Mouse (Mus musculus): ENCODE results near the gene Tmem95.

Gene Tmem95

DNA sequence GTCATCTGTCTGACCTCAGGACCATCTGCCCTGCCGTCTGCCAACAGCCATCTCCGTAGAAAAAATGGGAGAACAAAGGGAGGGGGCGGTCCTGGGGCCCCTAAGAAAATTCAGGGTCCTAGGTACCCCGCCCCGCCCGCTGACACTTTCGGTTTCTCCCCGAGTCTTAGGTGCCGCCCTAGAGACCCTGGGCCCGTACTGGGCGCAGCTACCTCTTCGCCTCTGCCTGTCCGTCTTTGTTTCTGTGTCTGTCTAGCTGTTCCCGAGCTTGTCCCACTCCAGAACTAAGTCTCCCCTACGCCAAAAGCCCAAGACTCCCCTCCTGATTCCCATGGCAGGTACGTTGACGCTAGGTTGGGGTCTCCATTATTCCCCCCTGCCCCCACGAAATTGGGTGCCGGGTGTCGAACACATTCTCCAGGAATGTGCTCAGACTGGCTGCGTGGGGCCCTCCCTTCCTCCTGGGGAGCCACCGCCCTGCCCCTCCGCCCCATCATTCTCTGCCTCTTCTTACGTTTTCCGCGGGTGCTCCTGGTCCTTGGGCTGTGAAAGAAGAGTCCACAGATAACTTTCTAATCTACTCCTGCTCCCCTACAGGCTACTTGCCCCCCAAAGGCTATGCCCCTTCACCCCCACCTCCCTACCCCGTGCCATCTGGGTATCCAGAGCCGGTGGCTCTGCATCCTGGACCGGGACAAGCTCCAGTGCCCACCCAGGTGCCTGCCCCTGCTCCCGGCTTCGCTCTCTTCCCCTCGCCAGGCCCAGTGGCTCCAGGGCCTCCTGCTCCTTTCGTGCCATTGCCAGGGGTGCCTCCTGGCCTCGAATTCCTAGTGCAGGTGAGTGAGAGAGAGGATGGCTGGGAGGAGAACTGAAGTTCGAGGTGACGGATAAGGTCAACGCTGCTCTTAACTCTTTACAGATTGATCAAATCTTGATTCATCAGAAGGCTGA, 30.8 kb downstream of the Tmem95 start:
- no peak for DNase-seq (ENCODE audit: low spot score)

DNA sequence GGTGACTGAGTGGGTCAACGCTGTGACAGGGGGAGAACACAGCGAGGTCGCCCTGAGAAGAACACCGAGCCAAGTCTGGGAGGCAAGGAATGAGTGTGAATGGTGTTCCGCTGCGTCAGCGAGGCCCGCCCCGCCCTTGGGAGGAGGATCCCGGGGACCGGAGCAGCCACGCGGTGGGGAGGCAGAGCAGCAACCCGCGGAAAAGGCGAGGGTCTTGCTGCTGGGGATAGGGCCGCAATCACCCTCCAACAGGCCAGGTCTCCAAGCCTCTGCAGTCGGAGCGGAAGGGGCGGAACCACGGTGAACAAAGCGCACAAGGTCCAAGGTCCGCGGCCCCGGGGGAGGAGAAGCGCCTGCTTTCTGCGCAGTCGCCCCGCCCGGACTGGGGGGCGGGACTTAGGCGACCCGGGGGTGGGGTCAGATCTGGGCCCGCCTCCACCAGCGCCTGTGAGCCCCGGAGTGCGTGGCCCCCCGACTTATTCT, 31.6 kb downstream of the Tmem95 start, which contains the start of gene Plscr3:
Plscr3 (plus strand) TSS at position 179 of the 483 bp plus-strand sequence.
- DNase-seq (ENCODE audit: low spot score) = peak; percentile 97

DNA sequence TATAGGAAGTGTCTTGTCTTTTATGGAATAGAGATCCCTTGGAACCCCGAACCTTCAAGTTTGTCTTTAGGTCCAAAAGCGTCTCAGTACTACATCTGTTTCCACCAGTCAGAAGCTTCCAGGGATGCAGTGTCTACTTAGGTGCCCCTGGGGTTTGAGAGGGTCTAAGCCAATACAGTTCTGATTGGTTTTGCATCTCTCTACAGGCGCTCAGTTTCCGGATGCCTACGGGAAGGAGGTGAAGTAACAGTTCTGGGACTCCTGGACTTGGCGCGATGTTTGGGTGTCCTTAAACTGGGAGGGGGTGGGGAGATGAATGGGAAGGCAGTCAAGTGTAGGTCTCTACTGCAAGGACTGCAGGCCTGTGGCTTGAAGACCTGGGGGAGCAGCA, 39.1 kb downstream of the Tmem95 start:
- DNase-seq (ENCODE audit: low spot score) = no peak

DNA sequence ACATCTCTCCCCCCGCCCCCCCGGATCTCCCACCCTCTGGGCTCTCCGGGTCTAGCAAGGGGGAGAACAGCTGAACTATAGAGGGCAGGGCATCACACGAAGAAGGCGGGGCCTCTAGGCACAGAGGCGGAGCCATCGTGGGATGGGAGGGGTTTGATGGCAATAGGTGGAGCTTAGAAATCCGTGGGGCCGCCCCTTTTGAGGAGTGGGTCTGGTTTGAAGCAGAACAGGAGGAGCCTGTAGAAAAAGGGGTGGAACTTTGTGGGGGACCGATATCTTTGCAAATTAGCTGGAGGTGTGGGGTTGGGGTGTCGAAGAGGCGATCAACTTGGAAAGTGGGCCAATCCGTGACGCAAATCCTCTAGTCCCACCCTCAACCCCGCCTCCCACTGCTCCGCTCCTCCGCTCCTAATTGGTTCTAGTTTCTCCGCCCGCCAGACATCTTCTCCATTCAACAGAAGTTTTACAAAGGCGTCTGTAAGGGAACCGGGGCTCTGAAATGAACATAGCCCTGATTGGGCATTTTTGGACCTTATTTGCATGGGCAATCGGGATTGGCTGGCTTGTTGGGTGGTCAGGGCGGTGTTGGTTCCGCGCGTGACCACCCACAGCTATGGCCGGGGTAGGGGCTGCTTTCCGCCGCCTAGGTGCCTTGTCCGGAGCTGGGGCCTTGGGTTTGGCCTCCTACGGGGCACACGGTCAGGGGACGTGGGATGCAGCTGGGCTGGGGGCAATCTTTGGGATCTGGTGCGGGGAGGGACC, 39.7 kb downstream of the Tmem95 start, which contains the start of gene Tmem256:
Tmem256 (plus strand) TSS at position 563 of the 762 bp plus-strand sequence.
- peak; percentile 96 for DNase-seq (ENCODE audit: low spot score)

DNA sequence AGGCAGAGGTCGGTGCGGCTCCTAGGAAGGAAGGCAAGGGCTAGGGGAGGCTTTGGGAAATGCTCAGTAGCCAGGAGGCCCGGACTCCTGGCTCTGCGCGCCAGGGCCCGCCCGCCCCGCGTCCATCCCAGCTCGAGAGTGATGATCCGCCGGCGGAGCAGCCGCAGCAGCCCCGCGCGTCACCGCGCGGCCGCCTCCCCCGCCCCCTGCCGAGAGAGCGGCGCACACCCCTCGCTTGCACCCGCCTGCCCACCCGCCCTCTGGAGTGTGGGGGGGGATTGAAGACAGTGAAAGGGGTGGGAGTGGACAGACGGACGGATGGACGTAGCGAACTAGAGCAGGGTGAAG, 40.2 kb downstream of the Tmem95 start, which contains the start of gene Nlgn2:
Nlgn2 (minus strand) TSS at position 181 of the 348 bp plus-strand sequence.
- DNase-seq (ENCODE audit: low spot score) = no peak

DNA sequence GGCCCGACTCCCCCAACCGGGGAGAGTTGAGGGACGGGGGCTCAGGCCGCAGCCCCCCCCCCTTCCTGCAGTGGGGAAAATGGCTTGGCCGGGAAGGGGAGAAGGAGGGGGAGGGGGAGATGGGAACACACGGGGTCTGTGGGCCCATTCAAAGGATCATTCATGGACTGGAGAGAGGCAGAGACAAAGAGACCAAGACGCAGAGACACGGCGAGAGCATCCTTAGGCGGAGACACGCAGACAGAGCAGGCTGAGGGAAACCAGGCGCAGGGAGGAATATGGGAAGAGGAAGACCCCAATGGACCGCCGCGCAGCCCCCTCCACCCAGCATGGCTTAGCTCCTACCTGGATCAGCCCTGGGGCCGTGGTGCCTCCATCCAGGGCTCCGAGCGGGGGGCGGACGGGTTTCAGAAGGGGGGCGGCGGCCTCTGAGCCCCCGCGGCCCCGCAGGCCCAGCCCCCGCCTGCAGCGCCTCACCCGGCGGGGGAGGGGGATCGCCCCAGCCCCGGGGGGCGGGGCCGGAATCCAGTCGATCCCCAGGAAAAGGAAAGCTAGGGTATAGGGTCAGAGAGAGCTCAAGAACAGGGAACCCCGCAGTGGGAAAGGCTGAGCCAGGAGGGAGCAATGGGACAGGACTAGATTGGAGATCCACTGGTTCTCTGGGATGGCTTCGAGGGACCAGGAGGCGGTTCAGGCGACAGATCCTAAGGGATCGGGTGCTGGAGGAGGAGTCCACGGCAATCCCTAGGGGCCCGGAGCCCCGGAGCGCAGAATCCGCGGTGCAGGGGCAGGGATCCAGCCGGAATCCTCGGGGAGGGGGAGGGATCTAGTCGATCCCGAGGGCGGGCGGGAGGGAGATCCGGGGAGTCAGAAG, 40.9 kb downstream of the Tmem95 start:
- peak; percentile 70 for DNase-seq (ENCODE audit: low spot score)

DNA sequence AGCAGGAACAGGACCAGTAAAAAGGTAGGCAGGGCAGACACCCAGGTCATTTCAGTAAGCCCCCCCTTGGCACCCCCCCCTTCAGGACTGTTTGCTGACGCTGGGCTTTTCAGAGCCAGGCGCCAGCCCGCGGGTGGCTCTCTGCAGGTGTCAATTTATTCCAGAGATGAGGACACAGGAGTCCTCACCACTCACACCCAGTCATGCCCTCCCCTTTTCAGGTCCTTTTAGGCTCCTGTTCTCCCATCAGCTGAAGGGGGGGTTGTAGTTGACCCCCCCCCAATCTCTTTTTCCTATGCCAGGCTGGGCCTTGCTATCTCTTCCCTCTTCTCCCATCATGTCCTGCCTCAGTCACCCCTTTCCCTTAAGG, 41.9 kb downstream of the Tmem95 start:
- DNase-seq (ENCODE audit: low spot score) = no peak

DNA sequence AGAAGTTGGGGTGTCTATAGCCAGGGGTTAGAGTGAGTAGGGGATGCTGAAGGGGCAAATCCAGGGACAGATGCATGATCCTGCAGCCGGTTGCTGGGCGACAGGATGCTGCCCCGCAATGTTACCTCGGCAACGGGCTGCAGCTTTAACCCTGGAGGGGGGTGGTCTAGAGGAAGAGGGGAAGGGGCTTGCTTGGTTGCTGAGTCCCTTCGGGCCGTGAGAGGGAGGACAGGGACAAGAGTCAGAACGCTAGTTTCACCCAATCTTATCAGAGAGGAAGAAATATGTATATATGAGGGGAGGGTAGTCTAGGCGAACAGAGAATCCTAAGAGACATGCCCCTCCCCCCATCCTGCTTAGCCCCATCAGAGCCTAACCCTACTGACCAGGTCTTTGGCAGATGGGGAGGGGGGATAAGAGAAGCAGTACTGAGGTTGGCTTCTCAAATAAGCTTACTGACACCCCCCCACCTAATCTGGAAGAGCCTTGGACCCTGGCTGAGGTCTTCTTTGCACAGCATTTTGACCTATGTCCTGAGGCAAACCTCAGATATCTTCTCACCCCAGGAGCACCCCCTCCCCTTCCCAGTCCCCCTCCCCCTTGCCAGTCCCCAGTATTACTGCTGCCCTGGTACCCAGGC, 42.4 kb downstream of the Tmem95 start:
- DNase-seq (ENCODE audit: low spot score) = no peak

DNA sequence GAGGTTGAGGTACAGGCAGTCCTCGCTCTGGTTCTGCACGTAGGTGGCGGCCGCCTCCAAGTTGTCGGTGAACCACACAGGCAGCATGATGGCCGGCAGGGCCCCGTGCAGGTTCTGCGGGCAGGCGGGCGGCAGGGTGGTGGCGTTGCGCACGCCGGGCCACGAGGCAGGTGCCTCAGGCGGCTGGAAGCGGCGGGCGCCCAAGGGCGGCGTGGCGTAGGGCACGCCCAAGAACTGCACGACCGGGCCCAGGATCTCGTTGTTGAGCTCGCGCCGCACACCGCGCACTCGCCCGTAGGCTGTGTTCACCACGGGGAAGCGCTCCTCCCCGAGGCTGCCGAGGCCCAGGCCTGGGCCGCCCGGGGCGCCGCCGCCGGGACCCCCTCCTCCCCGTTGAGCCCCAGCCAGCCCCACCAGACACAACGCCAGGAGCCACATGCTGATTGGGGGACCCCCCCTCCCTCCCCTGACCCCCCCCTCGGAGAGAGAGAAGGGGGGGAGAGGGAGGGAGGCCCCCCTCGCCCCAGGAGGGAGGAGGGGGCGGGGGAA, 43.7 kb downstream of the Tmem95 start:
- peak; percentile 65 for DNase-seq (ENCODE audit: low spot score)

DNA sequence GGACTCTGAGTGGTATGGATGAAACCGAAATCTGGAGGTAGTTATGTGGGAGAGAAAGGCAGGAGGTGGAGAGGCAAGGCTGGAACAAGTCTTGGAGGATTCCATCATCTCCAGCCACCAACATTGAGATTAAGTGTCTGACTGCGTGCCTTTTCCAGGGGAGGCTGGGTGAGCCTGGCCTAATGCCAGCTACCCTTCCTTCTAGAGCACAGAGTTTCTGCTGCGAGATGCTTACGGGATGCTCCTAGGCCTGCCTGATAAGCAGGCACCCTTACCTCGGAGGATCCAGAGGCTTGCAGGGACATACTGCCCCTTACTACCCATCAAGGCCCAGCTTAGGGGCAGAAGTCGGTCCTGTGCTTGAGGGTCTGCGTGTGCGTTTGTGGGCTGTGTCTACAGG, 44.3 kb downstream of the Tmem95 start:
- no peak for DNase-seq (ENCODE audit: low spot score)

DNA sequence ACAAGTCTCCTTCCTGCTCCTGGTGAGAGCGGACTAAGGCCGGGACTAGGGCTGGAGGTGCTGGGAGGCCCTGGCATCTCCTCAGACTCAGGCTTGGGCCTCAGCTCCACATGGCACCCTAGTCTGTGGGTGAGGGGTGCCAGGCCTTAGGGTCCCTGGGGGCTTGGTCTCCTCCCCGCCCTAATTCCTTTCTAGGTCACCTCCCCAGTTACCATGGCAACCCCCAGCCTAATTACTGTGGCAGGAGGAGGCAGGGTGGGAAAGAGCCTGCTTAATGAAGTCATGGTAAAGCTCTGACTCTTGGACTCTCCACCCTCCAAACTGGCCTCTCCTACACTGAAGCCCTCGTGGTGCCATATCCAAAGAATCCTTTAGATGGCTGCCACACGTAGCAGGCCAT, 49.0 kb downstream of the Tmem95 start:
- no peak for DNase-seq (ENCODE audit: low spot score)

Measured in testis, postnatal 10 days (tissue).